Mouse (Mus musculus): ENCODE measurements at regions not wholly inside any gene's neighbourhood (a gene's known extent, or its start where the extent isn't known, plus 50 kb on each side); places are given as distances from the start of the nearest gene placed in this dataset.

- DNase-seq (ENCODE audit: low spot score) = no peak
Measured at GRCm38 (mm10) chr12:79941828-79942227, 171.0 kb downstream of the Zfp36l1 start.

GRCm38 (mm10) chr12:79939436-79939835 is 173.4 kb downstream of the Zfp36l1 start:
- no peak for DNase-seq (ENCODE audit: low spot score)

GRCm38 (mm10) chr12:79937876-79938275 is 174.9 kb downstream of the Zfp36l1 start:
- DNase-seq (ENCODE audit: low spot score) = no peak

GRCm38 (mm10) chr12:79936698-79937097 is 176.1 kb downstream of the Zfp36l1 start:
- peak; percentile 53 for DNase-seq (ENCODE audit: low spot score)

- no peak for DNase-seq (ENCODE audit: low spot score)
Measured at GRCm38 (mm10) chr12:79934091-79934490, 178.7 kb downstream of the Zfp36l1 start.

GRCm38 (mm10) chr12:79932905-79933304 is 179.9 kb downstream of the Zfp36l1 start:
- DNase-seq (ENCODE audit: low spot score) = no peak

- DNase-seq (ENCODE audit: low spot score) = peak; percentile 67
Measured at GRCm38 (mm10) chr12:79931455-79931854, 181.4 kb downstream of the Zfp36l1 start.

GRCm38 (mm10) chr12:79929846-79930245 is 183.0 kb downstream of the Zfp36l1 start:
- DNase-seq (ENCODE audit: low spot score) = no peak

GRCm38 (mm10) chr12:79928739-79929380 is 184.0 kb downstream of the Zfp36l1 start:
- peak; percentile 81 for DNase-seq (ENCODE audit: low spot score)

- no peak for DNase-seq (ENCODE audit: low spot score)
Measured at GRCm38 (mm10) chr12:79928298-79928697, 184.5 kb downstream of the Zfp36l1 start.

- DNase-seq (ENCODE audit: low spot score) = no peak
Measured at GRCm38 (mm10) chr12:79925704-79926588, 186.9 kb downstream of the Zfp36l1 start.

- peak; percentile 86 for DNase-seq (ENCODE audit: low spot score)
Measured at GRCm38 (mm10) chr12:79924921-79925703, 187.7 kb downstream of the Zfp36l1 start.

GRCm38 (mm10) chr12:79923811-79924210 is 189.0 kb downstream of the Zfp36l1 start:
- no peak for DNase-seq (ENCODE audit: low spot score)

GRCm38 (mm10) chr12:79921786-79922185 is 191.0 kb downstream of the Zfp36l1 start:
- DNase-seq (ENCODE audit: low spot score) = no peak

GRCm38 (mm10) chr12:79918983-79919382 is 193.8 kb downstream of the Zfp36l1 start:
- DNase-seq (ENCODE audit: low spot score) = no peak

GRCm38 (mm10) chr12:79917634-79918289 is 195.1 kb downstream of the Zfp36l1 start:
- no peak for DNase-seq (ENCODE audit: low spot score)

- DNase-seq (ENCODE audit: low spot score) = no peak
Measured at GRCm38 (mm10) chr12:79916896-79917633, 195.7 kb downstream of the Zfp36l1 start.

GRCm38 (mm10) chr12:79913898-79914297 is 198.9 kb downstream of the Zfp36l1 start:
- no peak for DNase-seq (ENCODE audit: low spot score)

- DNase-seq (ENCODE audit: low spot score) = no peak
Measured at GRCm38 (mm10) chr12:79912281-79913063, 200.3 kb downstream of the Zfp36l1 start.

Data from embryo, embryonic 10.5 days (tissue).